Mouse (Mus musculus) left cerebral cortex, postnatal 14 days (tissue): Measurements from ENCODE around the gene Prune2. TPM values are rescaled to one million over a fixed set of nuclear protein-coding genes. Genes with fewer than 3 reads are reported as not detected.

ENCODE experiments used
- DNase-seq, 2 experiments: peaks; one replicate each; pipeline ENCODE4 v3.0.0; 2021 to 2022; ENCODE audit warnings: low spot score in 2 of 2, mixed read lengths in 1 of 2
- intact Hi-C: fragments of 180-260 bp; cut with DNase I; formaldehyde crosslinking; loops from one replicate; pipeline ENCODE4 v1.15.1; 2025
- total RNA-seq, 2 experiments: library from RNA; stranded (reverse); gene quantifications; 2 replicates each; pipeline ENCODE4 v1.2.3; 2021

Prune2 gene
- total RNA-seq, 2 experiments from 2014 or later, result 44.2 to 52.7 TPM

DNA sequence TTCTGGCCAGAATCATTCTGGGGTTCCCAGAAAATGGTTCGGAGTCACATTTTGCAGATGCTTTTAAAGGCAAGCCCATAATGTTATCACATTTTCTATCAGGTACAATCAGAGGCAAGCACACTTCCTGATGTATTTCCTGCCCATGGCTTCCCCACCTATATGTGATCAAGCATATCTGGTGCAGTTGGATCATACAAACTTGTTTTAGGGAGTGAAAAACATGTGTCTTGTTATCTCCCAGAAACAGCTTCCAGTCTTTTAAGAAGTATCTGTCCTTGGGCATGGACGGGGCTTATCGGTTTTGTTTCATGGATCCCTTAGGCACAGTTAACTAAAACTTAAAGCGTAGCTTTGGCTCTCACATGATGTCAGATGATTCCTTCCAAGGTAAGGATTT, 36.2 kb downstream of the Prune2 start:
- intact Hi-C loops, result no loop called here
- DNase-seq, result no peak

DNA sequence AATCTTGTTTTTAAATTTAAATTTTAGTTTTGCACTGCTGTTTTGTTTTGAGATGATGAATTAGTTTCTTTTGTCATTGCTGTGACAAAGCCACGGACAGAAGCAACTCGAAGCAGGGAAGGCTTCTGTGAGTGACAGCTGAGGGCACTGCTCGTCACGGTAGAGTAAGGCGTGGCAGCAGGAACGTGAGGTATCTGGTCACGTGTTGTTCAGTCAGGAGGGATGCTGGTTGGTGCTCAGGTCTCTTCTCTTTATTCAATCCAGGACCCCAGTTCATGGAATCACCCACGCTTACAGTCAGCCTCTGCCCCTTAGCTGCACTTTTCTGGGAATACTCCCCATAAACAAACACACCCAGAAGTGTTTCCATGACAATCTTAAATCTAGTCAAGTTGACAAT, 38.3 kb downstream of the Prune2 start:
- DNase-seq, result no peak
- intact Hi-C loops, result no loop called here

- intact Hi-C loops, result no loop called here
- DNase-seq, result no peak
Measured at GRCm38 (mm10) chr19:16997915-16998314, 42.0 kb downstream of the Prune2 start.

DNA sequence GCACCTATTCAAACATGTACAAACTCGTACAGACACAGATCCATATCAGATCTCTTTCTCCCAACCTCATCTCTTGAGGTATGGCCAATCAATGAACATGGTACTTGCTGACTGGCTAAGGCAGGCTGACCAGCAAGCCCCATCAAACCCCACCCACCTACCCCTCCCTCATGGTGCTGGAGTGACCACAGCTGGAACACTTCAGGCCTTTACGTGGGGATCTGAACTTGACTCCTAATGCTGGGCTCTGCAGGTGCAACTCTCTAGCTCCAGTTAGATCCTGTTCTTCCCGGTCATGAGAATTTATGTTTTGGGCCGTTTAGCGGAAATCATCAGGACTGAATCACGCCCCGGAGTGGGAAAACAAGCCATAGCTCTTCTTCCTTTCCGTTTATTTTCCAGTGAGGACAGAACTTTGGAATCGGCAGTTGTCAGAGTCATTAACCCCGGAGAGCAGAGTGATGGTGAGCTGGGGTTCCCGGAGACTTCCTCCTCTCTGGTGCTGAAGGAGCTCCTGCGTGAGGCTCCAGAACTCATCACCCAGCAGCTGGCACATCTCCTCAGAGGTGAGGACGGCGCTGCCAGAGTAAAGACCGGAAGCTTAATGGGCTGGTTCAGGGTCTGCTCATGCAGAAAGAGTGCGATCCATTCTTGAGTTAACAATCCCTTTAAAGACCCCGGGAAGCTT, 50.4 kb downstream of the Prune2 start:
- intact Hi-C loops, result no loop called here
- DNase-seq, result no peak

DNA sequence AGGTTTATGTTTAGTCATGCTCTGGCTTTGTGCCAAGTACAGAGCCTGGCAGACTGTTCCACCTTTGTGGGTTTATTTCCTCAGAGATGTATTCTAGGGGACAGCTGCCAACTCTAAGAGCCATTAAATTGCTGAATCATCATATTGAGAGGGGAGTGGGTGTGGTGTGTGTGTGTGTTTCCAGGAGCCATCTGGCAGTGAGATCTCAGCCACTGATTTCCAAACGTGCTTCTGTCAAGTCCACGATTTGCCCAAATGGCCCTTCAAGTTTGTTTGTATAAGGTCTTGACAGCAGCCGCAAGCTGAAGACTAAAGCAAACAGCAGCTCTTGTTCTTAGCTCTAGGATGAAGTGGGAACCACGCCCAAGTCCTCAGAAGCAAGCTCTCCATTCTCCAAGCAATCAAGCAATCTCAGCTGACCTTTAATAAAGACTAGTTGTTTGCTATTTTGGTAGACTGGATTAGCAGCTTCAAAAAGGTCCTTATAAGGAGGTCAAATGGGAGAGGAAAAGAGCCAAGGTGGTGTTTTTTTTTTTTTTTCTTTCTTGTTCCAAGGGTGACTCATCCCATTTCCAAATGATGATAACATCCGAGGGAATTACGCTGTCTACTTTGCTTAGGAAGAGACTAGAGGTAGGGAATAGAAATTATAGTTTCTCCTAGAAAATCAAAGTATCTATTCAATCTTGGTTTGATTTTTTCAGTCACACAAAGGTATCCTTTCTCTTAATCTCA, 55.5 kb downstream of the Prune2 start:
- intact Hi-C loops, result no loop called here
- peak; percentile 20 to 63 for DNase-seq

DNA sequence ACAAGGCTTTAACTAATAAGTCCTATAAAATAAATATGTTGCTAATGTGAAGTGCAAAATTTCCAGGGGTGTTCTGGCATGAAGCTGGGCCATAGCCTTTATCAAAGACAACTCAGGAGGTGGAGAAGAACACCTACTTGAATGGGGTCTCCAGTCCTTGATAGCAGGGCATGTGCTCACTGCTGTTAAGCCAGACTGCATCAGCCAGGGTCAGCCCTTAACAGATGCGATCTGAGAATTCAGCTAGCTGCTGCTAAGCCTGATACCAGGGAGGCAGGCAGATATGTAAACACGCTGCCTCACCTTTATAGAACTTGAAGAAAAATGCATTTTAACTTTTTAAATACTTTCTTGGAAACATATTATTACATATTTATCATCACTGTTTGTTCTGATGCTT, 57.2 kb downstream of the Prune2 start:
- DNase-seq, result no peak
- intact Hi-C loops, result no loop called here

DNA sequence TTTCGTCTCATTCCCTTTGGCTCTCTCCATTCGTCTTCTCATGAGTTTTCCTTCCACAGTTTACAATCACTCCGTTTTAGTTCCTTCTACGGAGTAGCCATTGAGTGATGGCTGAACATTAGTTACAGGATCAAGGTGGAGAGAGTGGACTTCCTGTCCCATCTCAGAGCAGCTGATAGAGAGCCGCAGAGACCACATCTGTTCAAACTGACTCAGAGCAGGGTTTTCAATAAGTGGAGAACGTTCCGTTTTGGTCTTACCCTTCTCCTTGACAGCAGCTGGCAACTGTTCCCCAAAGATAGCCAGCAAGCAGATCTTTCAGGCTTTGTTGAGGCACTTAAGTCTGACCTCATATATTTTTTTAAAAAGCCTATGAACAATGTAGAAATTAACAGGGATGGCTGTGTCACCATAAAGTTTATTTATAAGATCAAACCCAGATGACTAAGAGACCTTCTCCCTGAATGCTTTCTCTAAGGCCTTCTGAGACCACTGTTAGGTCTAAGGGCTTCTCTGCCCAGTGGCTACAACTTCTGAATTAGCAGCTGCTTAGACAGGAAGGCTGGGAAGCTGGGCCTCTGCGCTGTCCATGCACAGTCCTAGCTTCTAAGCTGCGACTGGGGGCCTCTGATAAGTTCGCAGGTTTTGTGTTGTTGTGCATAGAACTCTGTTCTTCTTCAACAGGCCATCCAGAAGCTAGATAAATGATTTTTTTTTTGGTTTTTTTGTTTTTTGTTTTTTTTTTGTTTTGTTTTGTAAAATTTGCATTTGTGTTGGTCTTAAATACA, 58.6 kb downstream of the Prune2 start:
- intact Hi-C loops, result no loop called here
- no peak for DNase-seq

DNA sequence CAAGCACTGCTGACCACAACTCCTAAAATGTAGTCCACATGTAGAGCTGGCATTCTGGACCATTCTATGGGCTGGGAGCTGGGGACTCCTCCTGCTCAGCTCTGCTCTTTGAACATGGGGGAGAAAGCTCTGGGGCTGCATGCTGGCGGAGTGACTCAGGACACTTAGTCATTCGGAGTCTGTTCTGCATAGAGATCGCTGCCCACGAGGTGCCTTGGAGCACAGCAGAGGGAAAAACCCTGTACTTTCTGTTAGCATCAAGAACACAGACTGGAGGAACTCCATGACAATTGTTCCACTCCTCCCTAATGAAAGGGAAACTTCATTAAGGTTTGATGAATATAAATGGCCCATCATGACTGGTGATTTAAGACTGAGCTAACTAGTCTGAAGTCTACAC, 68.8 kb downstream of the Prune2 start:
- intact Hi-C loops, result no loop called here
- DNase-seq, result peak in 1 of 2 experiments; percentile 4

- intact Hi-C loops, result loop anchor here (2.0 to 5.0 kb wide), 2 partner anchors 133 to 227 kb away; no protein-coding TSS in a partner anchor
- DNase-seq, result peak; percentile 68 to 76
Measured at GRCm38 (mm10) chr19:17030276-17030675, 74.4 kb downstream of the Prune2 start.

- no peak for DNase-seq
- intact Hi-C loops, result loop anchor here (5.0 kb wide), 1 partner anchor 135 kb away; no protein-coding TSS in a partner anchor
Measured at GRCm38 (mm10) chr19:17032314-17032713, 76.4 kb downstream of the Prune2 start.

DNA sequence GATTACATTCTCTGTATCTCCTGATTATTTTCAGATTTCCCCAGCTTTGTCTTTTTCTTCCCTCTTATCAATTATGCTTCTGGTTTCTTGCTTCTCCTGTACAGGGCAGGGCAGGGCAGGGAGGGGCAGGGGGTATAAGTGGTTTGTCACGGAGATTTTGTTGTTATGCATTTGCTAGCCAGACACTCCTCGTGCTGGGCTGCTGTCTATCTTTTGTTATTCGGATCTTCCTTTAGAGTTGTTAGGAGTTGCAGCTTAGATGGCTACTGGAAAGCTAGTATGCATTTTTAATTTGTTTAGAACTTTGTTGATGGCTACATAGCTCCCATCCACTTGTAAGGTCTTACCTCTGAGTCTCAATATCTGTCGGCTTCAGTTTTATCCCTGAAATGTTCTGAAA, 91.0 kb downstream of the Prune2 start:
- intact Hi-C loops, result no loop called here
- DNase-seq, result no peak

GRCm38 (mm10) chr19:17055892-17056291, 100.0 kb downstream of the Prune2 start:
- DNase-seq, result no peak

GRCm38 (mm10) chr19:17060106-17060505, 104.2 kb downstream of the Prune2 start:
- DNase-seq, result no peak
- intact Hi-C loops, result no loop called here

More at GRCm38 (mm10) chr19:17055892-17056291, 100.0 kb downstream of the Prune2 start:
- intact Hi-C loops, result no loop called here

DNA sequence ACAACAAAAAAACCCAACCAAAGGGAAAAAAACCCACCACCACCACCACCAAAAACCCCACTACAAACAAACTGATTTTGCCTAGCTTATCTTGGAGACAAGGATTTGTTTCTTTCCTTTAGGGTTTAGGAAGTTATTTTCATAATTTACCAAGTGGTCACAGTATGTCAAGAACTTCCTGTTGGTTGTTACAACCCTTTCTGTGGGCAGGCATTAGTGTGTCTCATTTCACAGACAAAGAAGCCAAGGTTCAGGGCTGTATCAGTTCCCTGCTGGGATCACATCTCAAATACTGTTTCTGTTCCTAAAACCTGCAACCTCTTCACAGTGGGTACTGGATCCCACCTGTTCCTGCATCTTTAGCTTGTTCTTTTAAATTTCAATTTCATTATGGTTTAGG, 108.5 kb downstream of the Prune2 start:
- DNase-seq, result no peak
- intact Hi-C loops, result no loop called here

- intact Hi-C loops, result no loop called here
- DNase-seq, result no peak
Measured at GRCm38 (mm10) chr19:17069067-17069466, 113.1 kb downstream of the Prune2 start.

DNA sequence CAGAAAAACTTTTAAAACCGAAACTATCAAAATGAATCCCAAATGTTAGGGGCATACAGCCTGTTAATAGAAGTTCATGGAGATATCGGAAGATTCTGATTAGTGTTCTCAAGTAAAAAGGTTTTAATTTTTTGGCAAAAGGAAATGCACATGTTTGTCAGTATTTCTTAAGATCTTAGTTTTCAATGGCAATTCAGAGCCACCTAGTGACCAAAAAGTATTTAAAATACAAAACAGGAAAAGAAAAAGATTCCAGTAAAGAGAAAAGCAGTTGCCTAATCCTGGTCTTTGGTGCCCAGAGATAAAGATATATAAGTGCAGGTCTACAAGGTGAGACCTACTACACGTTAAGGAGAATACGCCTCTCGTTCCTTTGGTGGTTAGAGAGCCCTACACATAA, 115.3 kb downstream of the Prune2 start:
- no peak for DNase-seq
- intact Hi-C loops, result no loop called here

DNA sequence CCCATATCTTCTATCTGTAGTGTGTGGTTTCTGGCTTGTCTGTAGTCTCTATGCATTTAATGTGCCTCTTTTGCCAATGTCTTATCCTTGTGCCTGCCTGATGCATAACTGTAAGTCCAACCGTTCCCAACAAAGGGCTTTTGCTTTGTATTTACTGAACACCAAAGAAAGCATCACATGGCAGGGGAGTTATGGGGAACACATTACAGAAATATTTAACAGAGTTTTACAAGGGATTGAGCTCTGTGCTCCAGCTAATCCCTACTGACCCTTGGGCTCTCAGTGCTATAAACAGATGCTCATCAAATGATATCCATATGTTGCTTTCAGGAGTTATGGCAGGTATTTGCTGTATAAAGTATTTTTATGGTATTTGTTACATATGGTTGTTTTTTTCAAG, 116.3 kb downstream of the Prune2 start:
- no peak for DNase-seq
- intact Hi-C loops, result no loop called here

GRCm38 (mm10) chr19:17078643-17079316, 122.9 kb downstream of the Prune2 start:
- intact Hi-C loops, result no loop called here

GRCm38 (mm10) chr19:17081382-17081781, 125.5 kb downstream of the Prune2 start:
- DNase-seq, result no peak
- intact Hi-C loops, result no loop called here

More at GRCm38 (mm10) chr19:17078643-17079316, 122.9 kb downstream of the Prune2 start:
- no peak for DNase-seq

DNA sequence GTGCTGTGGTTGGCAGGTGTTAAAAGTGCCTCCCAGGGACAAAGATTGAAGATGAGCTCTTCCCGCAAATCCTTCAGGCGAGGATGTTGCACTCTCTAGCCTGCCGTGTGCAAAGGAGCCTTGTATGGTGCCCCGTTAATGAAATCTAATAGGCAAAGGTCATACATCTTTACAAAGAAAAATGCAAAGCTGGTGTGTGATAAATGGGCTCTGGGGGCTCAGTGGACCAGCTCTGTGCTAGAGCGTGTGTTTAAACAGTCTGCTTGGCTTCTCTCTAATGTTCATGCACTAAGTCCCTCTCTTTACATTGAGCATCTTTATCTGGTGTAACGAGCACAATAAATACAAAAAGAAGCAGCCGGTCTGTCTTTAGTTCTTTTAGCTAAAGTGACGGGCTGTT, 138.1 kb downstream of the Prune2 start:
- DNase-seq, result no peak
- intact Hi-C loops, result no loop called here
